Mouse (Mus musculus) liver, embryonic 12.5 days (tissue): ENCODE results near the gene Cd52. TPM values are rescaled to one million over a fixed set of nuclear protein-coding genes. Genes with fewer than 3 reads are reported as not detected.

Experiments
- ATAC-seq: fragments of 200-750 bp; cut with Nextera tagmentation; 2 replicates; pipeline ENCODE4 v1.8.0; 2017; ENCODE audit warnings: moderate number of reproducible peaks, mild to moderate bottlenecking, moderate library complexity
- H3K27ac ChIP-seq: fragments of 300-500 bp; sonication (generic); 2 replicates; pipeline ENCODE4 v1.5.1; 2016; ENCODE audit warnings: mild to moderate bottlenecking
- H3K27me3 ChIP-seq: fragments of 300-500 bp; sonication (generic); replicated peaks from 2 replicates; pipeline ENCODE4 v1.6.1; 2016; ENCODE audit warnings: mild to moderate bottlenecking, moderate library complexity
- H3K36me3 ChIP-seq: fragments of 300-500 bp; sonication (generic); 2 replicates; pipeline ENCODE4 v1.6.1; 2016; ENCODE audit warnings: mild to moderate bottlenecking, moderate library complexity
- H3K4me1 ChIP-seq: fragments of 300-500 bp; sonication (generic); 2 replicates; pipeline ENCODE4 v1.6.1; 2016
- H3K4me2 ChIP-seq: fragments of 300-500 bp; sonication (generic); 2 replicates; pipeline ENCODE4 v1.6.1; 2016; ENCODE audit warnings: mild to moderate bottlenecking, moderate library complexity
- H3K4me3 ChIP-seq: fragments of 300-500 bp; sonication (generic); 2 replicates; pipeline ENCODE4 v1.5.1; 2016; ENCODE audit warnings: mild to moderate bottlenecking, moderate library complexity
- H3K9ac ChIP-seq: fragments of 300-500 bp; sonication (generic); 2 replicates; pipeline ENCODE4 v1.6.1; 2016; ENCODE audit warnings: mild to moderate bottlenecking, moderate library complexity
- H3K9me3 ChIP-seq: fragments of 300-500 bp; sonication (generic); replicated peaks from 2 replicates; pipeline ENCODE4 v1.6.1; 2016; ENCODE audit warnings: mild to moderate bottlenecking, moderate library complexity
- WGBS: fragments of 180-500 bp; shearing (Covaris S2); methylation state at CpG from one replicate; pipeline ENCODE4 v1.1.7; 2016; ENCODE audit not compliant: insufficient replicate concordance; 5-methylcytosine and 5-hydroxymethylcytosine counted together
- polyA plus RNA-seq: library from polyadenylated mRNA; unstranded; fragments of >200 nt; fragmentation: Nextera tagmentation; extraction: Ambion mirVana; gene quantifications from 2 replicates; pipeline ENCODE4 v1.2.1, GENCODE M21; 2016

Cd52 gene
- polyA plus RNA-seq, 1 experiment from 2014 or later, result 18.5 TPM

- Histone ChIP-seq H3K4me1 (peaks cover 73% of the 10 kb centered on the region), H3K4me3 (no peak overlapping the region), H3K27ac (no peak overlapping the region), H3K4me2 (no peak overlapping the region), H3K36me3 (peaks cover 17% of the 10 kb centered on the region), H3K9me3 (no peaks in the 10 kb centered on the region), H3K9ac (no peak overlapping the region), H3K27me3 (no peaks in the 10 kb centered on the region)
- 83% methylated on average over 21 of the region's 21 CpGs for WGBS
- no peak for ATAC-seq
Observed at GRCm38 (mm10) chr4:134126300-134127120, 31.6 kb upstream of the Cd52 start.

GRCm38 (mm10) chr4:134125383-134126060, 30.6 kb upstream of the Cd52 start:
- WGBS, result 79% methylated on average over 15 of the region's 15 CpGs
- no peak overlapping the region for H3K27ac ChIP-seq
- H3K9me3 ChIP-seq, result no peaks in the 10 kb centered on the region
- H3K27me3 ChIP-seq, result no peaks in the 10 kb centered on the region
- no peak overlapping the region for H3K9ac ChIP-seq
- peaks cover 69% of the 10 kb centered on the region for H3K4me1 ChIP-seq
- H3K4me3 ChIP-seq, result no peak overlapping the region
- H3K36me3 ChIP-seq, result peaks cover 7% of the 10 kb centered on the region
- ATAC-seq, result no peak
- no peak overlapping the region for H3K4me2 ChIP-seq

GRCm38 (mm10) chr4:134123680-134124551, 29.0 kb upstream of the Cd52 start:
- no peak for ATAC-seq
- H3K4me1 ChIP-seq, result peaks cover 68% of the 10 kb centered on the region

GRCm38 (mm10) chr4:134123147-134123546, 28.3 kb upstream of the Cd52 start:
- Histone ChIP-seq H3K4me3 (no peak overlapping the region), H3K27me3 (no peaks in the 10 kb centered on the region), H3K9ac (no peak overlapping the region), H3K4me1 (peaks cover 67% of the 10 kb centered on the region), H3K4me2 (no peak overlapping the region), H3K9me3 (no peaks in the 10 kb centered on the region), H3K36me3 (peaks cover 5% of the 10 kb centered on the region; the same call in 1 of the 2 replicates), H3K27ac (no peak overlapping the region)
- 83% methylated on average over 6 of the region's 6 CpGs for WGBS
- ATAC-seq, result no peak

More at GRCm38 (mm10) chr4:134123680-134124551, 29.0 kb upstream of the Cd52 start:
- Histone ChIP-seq H3K9ac (no peak overlapping the region), H3K27me3 (no peaks in the 10 kb centered on the region), H3K36me3 (peaks cover 5% of the 10 kb centered on the region; the same call in 1 of the 2 replicates), H3K4me3 (no peak overlapping the region), H3K27ac (no peak overlapping the region), H3K9me3 (no peaks in the 10 kb centered on the region), H3K4me2 (peak overlapping the region; percentile 52)
- WGBS, result 14% methylated on average over 17 of the region's 17 CpGs

GRCm38 (mm10) chr4:134122281-134122680, 27.4 kb upstream of the Cd52 start:
- ATAC-seq, result no peak
- Histone ChIP-seq H3K27ac (no peak overlapping the region), H3K4me1 (peaks cover 65% of the 10 kb centered on the region), H3K9ac (no peak overlapping the region), H3K4me2 (no peak overlapping the region), H3K9me3 (no peaks in the 10 kb centered on the region), H3K36me3 (peaks cover 5% of the 10 kb centered on the region; the same call in 1 of the 2 replicates), H3K27me3 (no peaks in the 10 kb centered on the region), H3K4me3 (no peak overlapping the region)
- 63% methylated on average over 3 of the region's 3 CpGs for WGBS

GRCm38 (mm10) chr4:134121571-134121970, 26.7 kb upstream of the Cd52 start:
- Histone ChIP-seq H3K4me3 (no peak overlapping the region), H3K36me3 (peaks cover 4% of the 10 kb centered on the region; the same call in 1 of the 2 replicates), H3K9me3 (no peaks in the 10 kb centered on the region), H3K27ac (0 out of 2 replicates have a peak overlapping the region, but pooled peaks have one; percentile 46), H3K4me2 (no peak overlapping the region), H3K9ac (no peak overlapping the region), H3K4me1 (peaks cover 65% of the 10 kb centered on the region), H3K27me3 (no peaks in the 10 kb centered on the region)
- ATAC-seq, result no peak
- 46% methylated on average over 4 of the region's 4 CpGs for WGBS

GRCm38 (mm10) chr4:134120916-134121315, 26.0 kb upstream of the Cd52 start:
- Histone ChIP-seq H3K36me3 (no peaks in the 10 kb centered on the region), H3K4me1 (peaks cover 65% of the 10 kb centered on the region), H3K27ac (0 out of 2 replicates have a peak overlapping the region, but pooled peaks have one; percentile 46), H3K4me2 (no peak overlapping the region), H3K27me3 (no peaks in the 10 kb centered on the region), H3K9me3 (no peaks in the 10 kb centered on the region), H3K9ac (no peak overlapping the region), H3K4me3 (no peak overlapping the region)
- WGBS, result 45% methylated on average over 4 of the region's 4 CpGs
- no peak for ATAC-seq

GRCm38 (mm10) chr4:134120192-134120805, 25.4 kb upstream of the Cd52 start:
- Histone ChIP-seq H3K9ac (no peak overlapping the region), H3K4me2 (no peak overlapping the region), H3K36me3 (no peaks in the 10 kb centered on the region), H3K4me1 (peaks cover 68% of the 10 kb centered on the region), H3K27ac (peak overlapping the region; percentile 39; the same call in 1 of the 2 replicates), H3K9me3 (no peaks in the 10 kb centered on the region), H3K4me3 (no peak overlapping the region), H3K27me3 (no peaks in the 10 kb centered on the region)
- WGBS, result 57% methylated on average over 6 of the region's 6 CpGs
- ATAC-seq, result no peak

GRCm38 (mm10) chr4:134119644-134120043, 24.8 kb upstream of the Cd52 start:
- no peak overlapping the region for H3K4me3 ChIP-seq
- no peak for ATAC-seq
- H3K27ac ChIP-seq, result no peak overlapping the region
- H3K9ac ChIP-seq, result no peak overlapping the region
- no peaks in the 10 kb centered on the region for H3K27me3 ChIP-seq
- H3K4me2 ChIP-seq, result no peak overlapping the region
- WGBS, result 50% methylated on average over 9 of the region's 9 CpGs
- no peaks in the 10 kb centered on the region for H3K9me3 ChIP-seq
- no peaks in the 10 kb centered on the region for H3K36me3 ChIP-seq
- H3K4me1 ChIP-seq, result peaks cover 65% of the 10 kb centered on the region

GRCm38 (mm10) chr4:134119042-134119441, 24.2 kb upstream of the Cd52 start:
- no peak for ATAC-seq
- no peak overlapping the region for H3K9ac ChIP-seq
- peaks cover 61% of the 10 kb centered on the region for H3K4me1 ChIP-seq
- no peaks in the 10 kb centered on the region for H3K27me3 ChIP-seq
- 60% methylated on average over 5 of the region's 5 CpGs for WGBS
- H3K4me2 ChIP-seq, result no peak overlapping the region
- H3K36me3 ChIP-seq, result no peaks in the 10 kb centered on the region
- no peak overlapping the region for H3K4me3 ChIP-seq
- peak overlapping the region; percentile 39; the same call in 1 of the 2 replicates for H3K27ac ChIP-seq
- H3K9me3 ChIP-seq, result no peaks in the 10 kb centered on the region

GRCm38 (mm10) chr4:134118126-134118800, 23.4 kb upstream of the Cd52 start:
- H3K9me3 ChIP-seq, result no peaks in the 10 kb centered on the region
- peaks cover 62% of the 10 kb centered on the region for H3K4me1 ChIP-seq
- ATAC-seq, result no peak
- no peak overlapping the region for H3K9ac ChIP-seq
- no peak overlapping the region for H3K4me2 ChIP-seq
- no peak overlapping the region for H3K4me3 ChIP-seq
- H3K27me3 ChIP-seq, result no peaks in the 10 kb centered on the region
- H3K36me3 ChIP-seq, result no peaks in the 10 kb centered on the region
- WGBS, result 33% methylated on average over 14 of the region's 14 CpGs
- peak overlapping the region; percentile 39; the same call in 1 of the 2 replicates for H3K27ac ChIP-seq
